Mouse (Mus musculus): ENCODE measurements around the gene Mss51. TPM values are rescaled to one million over a fixed set of nuclear protein-coding genes. Genes with fewer than 3 reads are reported as not detected.

Gene Mss51
- polyA plus RNA-seq, 1 experiment = 0.09 TPM

GRCm38 (mm10) chr14:20478801-20479200 is 17.9 kb downstream of the Mss51 start:
- no peak for TF ChIP-seq GATA1 (IDR thresholded peaks at IDR 0.05; ENCODE audit: low read length)

DNA sequence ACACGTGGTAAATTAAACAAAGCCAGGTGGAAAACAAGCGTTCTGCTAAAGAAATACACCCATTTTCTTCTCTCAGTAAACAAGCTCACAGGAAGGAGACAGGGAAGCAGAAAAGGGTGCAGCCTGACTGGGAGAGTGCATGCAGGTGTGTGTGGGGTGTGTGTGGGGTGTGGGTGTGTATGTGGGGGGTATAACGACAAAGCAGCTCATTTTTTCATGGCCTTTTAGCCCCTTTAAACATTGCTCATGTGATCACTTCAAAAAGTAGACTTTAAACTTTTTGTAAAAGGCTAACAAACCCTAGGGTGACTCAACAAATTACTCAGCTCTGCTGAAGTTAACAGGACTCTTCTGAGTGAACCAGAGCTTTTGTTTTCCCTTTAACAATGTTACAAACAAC is 18.3 kb downstream of the Mss51 start:
- no peak for TF ChIP-seq GATA1 (IDR thresholded peaks at IDR 0.05; ENCODE audit: low read length)

GRCm38 (mm10) chr14:20477261-20478025 is 19.3 kb downstream of the Mss51 start:
- TF ChIP-seq GATA1 (IDR thresholded peaks at IDR 0.05; ENCODE audit: low read length) = no peak

GRCm38 (mm10) chr14:20460216-20460615 is 36.5 kb downstream of the Mss51 start:
- no peak for TF ChIP-seq GATA1 (IDR thresholded peaks at IDR 0.05; ENCODE audit: low read length)

- TF ChIP-seq GATA1 (IDR thresholded peaks at IDR 0.05; ENCODE audit: low read length) = no peak
Measured at GRCm38 (mm10) chr14:20458378-20458777, 38.3 kb downstream of the Mss51 start.

GRCm38 (mm10) chr14:20452929-20453328 is 43.8 kb downstream of the Mss51 start:
- no peak for TF ChIP-seq GATA1 (IDR thresholded peaks at IDR 0.05; ENCODE audit: low read length)

DNA sequence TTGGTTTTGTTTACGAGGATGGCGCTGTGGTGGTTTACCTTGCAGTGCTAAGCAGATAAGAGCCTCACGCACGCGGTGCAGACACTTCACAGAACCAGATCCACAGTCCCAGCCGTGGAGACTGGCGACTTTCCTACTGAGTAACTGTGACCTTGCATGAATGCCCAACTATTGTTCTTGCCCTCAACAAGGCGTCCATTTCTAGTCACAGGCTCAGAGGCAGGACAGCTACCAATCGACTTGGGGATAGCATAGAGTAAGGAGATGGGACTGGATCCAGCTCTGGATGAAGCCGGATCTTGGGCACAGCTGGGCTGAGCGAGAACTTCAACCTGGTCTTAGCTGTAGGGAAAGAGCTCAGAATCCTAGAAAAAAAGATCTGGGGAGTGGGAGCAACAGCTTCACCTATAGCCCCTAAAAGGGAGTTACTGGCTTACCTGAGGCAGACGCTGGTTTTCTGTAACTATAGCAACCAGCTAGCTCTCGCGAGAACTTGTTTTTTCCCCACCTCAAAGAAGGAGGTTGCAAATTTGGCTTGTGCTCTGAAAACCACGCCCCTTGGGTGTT is 44.9 kb downstream of the Mss51 start, which contains the start of gene Cfap70:
Cfap70 (minus strand) TSS at position 462 of the 567 bp plus-strand sequence.
- no peak for TF ChIP-seq GATA1 (IDR thresholded peaks at IDR 0.05; ENCODE audit: low read length)

DNA sequence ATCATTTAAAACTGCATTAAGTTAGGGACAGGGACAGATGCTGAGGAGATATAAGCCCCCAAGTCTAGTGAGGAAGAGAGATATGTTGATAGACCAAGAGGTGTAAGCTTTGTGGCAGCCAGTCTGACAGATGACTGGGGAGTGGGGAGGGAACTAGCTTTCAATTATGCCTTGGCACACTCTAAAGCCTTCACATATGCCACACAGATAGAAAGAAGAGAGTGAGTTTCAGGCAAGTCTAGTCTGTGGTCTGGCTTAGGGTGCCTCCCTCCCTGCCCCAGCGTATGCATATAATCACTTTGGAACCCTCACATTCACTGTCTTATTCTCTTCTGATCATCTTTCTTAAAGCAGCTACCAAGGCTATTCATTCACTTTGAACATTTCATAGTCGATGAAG is 45.4 kb downstream of the Mss51 start:
- TF ChIP-seq GATA1 (IDR thresholded peaks at IDR 0.05; ENCODE audit: low read length) = no peak

- TF ChIP-seq GATA1 (IDR thresholded peaks at IDR 0.05; ENCODE audit: low read length) = no peak
Measured at GRCm38 (mm10) chr14:20447209-20447608, 49.5 kb downstream of the Mss51 start.

DNA sequence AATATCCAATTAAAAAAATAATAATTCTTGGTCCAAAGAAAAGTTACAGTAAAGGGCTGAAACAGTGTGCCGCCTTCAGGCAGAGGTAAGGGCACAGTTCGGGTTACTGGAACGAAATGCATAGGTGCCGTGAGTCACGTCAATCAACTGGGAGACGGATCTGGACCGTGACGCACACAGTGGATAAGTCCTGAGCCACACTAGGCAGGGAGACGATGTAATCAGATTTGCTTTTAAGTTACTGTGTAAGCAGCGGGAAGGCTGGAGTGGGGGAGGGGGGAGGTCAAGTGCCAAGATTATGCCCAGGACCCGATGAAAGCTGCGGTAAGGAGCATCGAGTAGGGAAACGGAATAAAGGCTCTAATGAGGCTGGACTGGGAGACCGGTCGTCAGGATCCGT is 54.4 kb downstream of the Mss51 start:
- TF ChIP-seq GATA1 (IDR thresholded peaks at IDR 0.05; ENCODE audit: low read length) = no peak

DNA sequence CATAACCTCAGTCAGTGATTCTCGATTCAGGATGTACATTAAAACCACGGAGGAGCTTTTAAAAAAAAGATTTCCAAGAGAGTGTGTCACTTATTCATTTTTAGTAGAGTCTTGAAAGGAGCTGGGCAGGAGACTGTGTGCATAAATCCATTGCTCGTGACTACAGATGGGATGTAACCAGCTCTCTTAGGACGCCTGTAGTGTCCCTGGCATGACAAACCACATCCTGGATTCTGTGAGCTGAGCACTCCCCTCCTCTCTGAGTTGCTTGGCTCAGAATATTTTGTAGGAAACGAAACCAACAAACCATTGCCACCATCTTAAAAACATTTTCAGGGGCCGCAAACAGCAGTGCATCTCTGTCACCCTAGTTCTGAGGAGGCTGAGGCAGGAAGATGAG is 59.7 kb downstream of the Mss51 start:
- TF ChIP-seq GATA1 (IDR thresholded peaks at IDR 0.05; ENCODE audit: low read length) = no peak

Other genes with a start within 250 kb of the Mss51 start
- not detected in 2 replicates for gene Kcnk16, start 227.7 kb downstream of the Mss51 start, polyA plus RNA-seq (2012)
- 0.41 and 0.73 TPM in 2 replicates for gene Nudt13, start 202.2 kb downstream of the Mss51 start, polyA plus RNA-seq (2012)
- 46.9 and 95.3 TPM in 2 replicates for gene Ecd, start 148.8 kb downstream of the Mss51 start, polyA plus RNA-seq (2012)
- gene Fam149b, start 148.7 kb downstream of the Mss51 start, polyA plus RNA-seq (2012) = 14.5 and 15.4 TPM in 2 replicates
- 133 and 165 TPM in 2 replicates for gene Dnajc9, start 108.0 kb downstream of the Mss51 start, polyA plus RNA-seq (2012)
- 30.3 and 33.3 TPM in 2 replicates for gene Mrps16, start 103.3 kb downstream of the Mss51 start, polyA plus RNA-seq (2012)
- gene Cfap70, start 44.7 kb downstream of the Mss51 start, polyA plus RNA-seq (2012) = not detected in 2 replicates
- 26.6 and 28.3 TPM in 2 replicates for gene Anxa7, start 16.8 kb downstream of the Mss51 start, polyA plus RNA-seq (2012)
- 3.4 and 4.0 TPM in 2 replicates for gene Ppp3cb, start 49.7 kb upstream of the Mss51 start, polyA plus RNA-seq (2012)
- 0.43 and 0.71 TPM in 2 replicates for gene Usp54, start 144.2 kb upstream of the Mss51 start, polyA plus RNA-seq (2012)
- not detected in 2 replicates for gene Myoz1, start 159.6 kb upstream of the Mss51 start, polyA plus RNA-seq (2012)
- 0.08 TPM in 2 replicates for gene Synpo2l, start 171.5 kb upstream of the Mss51 start, polyA plus RNA-seq (2012)
- gene Sec24c, start 177.4 kb upstream of the Mss51 start, polyA plus RNA-seq (2012) = 247 and 266 TPM in 2 replicates
- 5.8 and 7.4 TPM in 2 replicates for gene Fut11, start 198.1 kb upstream of the Mss51 start, polyA plus RNA-seq (2012)
- 6.5 and 8.0 TPM in 2 replicates for gene Chchd1, start 206.1 kb upstream of the Mss51 start, polyA plus RNA-seq (2012)
- 35.2 and 38.9 TPM in 2 replicates for gene Zswim8, start 210.7 kb upstream of the Mss51 start, polyA plus RNA-seq (2012)
- 67.8 and 82.6 TPM in 2 replicates for gene Ndst2, start 237.7 kb upstream of the Mss51 start, polyA plus RNA-seq (2012)

Data from G1E-ER4 (cell line).